Mouse (Mus musculus) ES-Bruce4 (cell line): ENCODE measurements around the gene Klhl29.

Experiments used
- CTCF ChIP-seq: IDR thresholded peaks from one replicate; pipeline ENCODE4 v1.8.1; 2011; ENCODE audit warnings: low read depth, low read length
- EP300 ChIP-seq: IDR thresholded peaks from 2 replicates; pipeline ENCODE4 v1.6.1; 2011; ENCODE audit warnings: low read depth, low read length; ENCODE audit not compliant: insufficient read depth
- POLR2A ChIP-seq: IDR thresholded peaks from one replicate; pipeline ENCODE4 v1.8.1; 2011; ENCODE audit warnings: low read length; ENCODE audit not compliant: insufficient read depth

DNA sequence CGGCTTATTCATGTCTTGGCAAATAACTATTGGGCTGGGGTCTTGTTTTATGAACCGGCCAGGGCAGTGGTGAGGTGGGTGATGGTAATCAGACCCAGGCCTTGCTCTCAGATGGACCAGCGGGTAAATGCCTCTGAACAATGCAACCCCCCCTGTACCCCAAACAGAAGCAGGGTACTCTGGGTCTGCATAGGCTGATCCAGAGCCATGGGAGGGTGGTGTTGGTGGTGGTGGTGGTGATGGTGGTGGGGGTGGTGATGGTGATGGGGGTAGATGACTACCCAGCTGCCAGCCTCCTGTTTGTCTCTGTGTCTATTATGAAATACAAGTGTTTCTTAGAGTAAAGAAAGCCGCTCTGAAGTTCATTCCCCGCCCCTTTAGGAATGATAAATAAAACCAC, 232.3 kb downstream of the Klhl29 start:
- TF ChIP-seq CTCF: no peak
- TF ChIP-seq EP300: no peak
- no peak for TF ChIP-seq POLR2A
